Mouse (Mus musculus): ENCODE data around the gene Nfxl1. TPM values are rescaled to one million over a fixed set of nuclear protein-coding genes. Genes with fewer than 3 reads are reported as not detected.

Nfxl1 gene
- polyA plus RNA-seq, 1 experiment from 2014 or later: 15.6 TPM

GRCm38 (mm10) chr5:72558716-72559526 is 563 bp downstream of the Nfxl1 start:
- H3K9me3 ChIP-seq: no peaks in the 10 kb centered on the region
- H3K4me2 ChIP-seq: peak overlapping the region; percentile 89
- peaks cover 13% of the 10 kb centered on the region for H3K4me1 ChIP-seq (replicated peaks)
- peak overlapping the region; percentile 89 for H3K9ac ChIP-seq
- ATAC-seq (ENCODE audit: low FRiP score): peak; percentile 85
- peak overlapping the region; percentile 80 for H3K27ac ChIP-seq
- peaks cover 9% of the 10 kb centered on the region for H3K36me3 ChIP-seq
- peak overlapping the region; percentile 88 for H3K4me3 ChIP-seq
- under 1% methylated on average over 57 of the region's 57 CpGs for WGBS
- no peaks in the 10 kb centered on the region for H3K27me3 ChIP-seq

DNA sequence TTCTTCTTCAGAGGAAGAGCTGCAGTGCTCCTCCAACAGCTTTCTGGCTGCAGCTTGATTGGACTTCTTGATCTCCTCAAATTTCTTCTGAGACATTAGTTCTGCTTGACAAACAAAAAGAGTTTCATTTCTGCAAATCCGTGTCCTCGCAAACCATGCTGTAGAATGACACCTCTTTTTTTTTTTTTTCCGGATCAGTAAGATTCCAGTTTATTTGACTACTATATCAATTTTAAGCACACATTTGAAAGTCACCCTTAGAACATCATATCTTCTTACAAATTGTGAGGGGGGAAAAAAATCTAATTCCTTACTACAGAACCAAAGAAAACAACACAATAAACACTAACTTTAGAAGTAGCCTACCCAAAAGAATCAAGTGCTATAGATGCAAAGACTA is 3.2 kb downstream of the Nfxl1 start:
- Histone ChIP-seq H3K4me3 (no peak overlapping the region), H3K9me3 (no peaks in the 10 kb centered on the region), H3K27ac (no peak overlapping the region), H3K4me2 (no peak overlapping the region), H3K4me1 (replicated peaks) (peaks cover 13% of the 10 kb centered on the region), H3K36me3 (peaks cover 18% of the 10 kb centered on the region), H3K9ac (no peak overlapping the region), H3K27me3 (no peaks in the 10 kb centered on the region)
- ATAC-seq (ENCODE audit: low FRiP score): no peak
- WGBS: 84% methylated on average over 3 of the region's 3 CpGs

- Histone ChIP-seq H3K27ac (no peak overlapping the region), H3K27me3 (no peaks in the 10 kb centered on the region), H3K9me3 (no peaks in the 10 kb centered on the region), H3K9ac (no peak overlapping the region), H3K4me2 (no peak overlapping the region), H3K4me1 (replicated peaks) (no peaks in the 10 kb centered on the region), H3K4me3 (no peak overlapping the region), H3K36me3 (peaks cover 18% of the 10 kb centered on the region)
- no peak for ATAC-seq (ENCODE audit: low FRiP score)
- 97% methylated on average over 3 of the region's 3 CpGs for WGBS
Measured at GRCm38 (mm10) chr5:72551209-72551608, 8.3 kb downstream of the Nfxl1 start.

DNA sequence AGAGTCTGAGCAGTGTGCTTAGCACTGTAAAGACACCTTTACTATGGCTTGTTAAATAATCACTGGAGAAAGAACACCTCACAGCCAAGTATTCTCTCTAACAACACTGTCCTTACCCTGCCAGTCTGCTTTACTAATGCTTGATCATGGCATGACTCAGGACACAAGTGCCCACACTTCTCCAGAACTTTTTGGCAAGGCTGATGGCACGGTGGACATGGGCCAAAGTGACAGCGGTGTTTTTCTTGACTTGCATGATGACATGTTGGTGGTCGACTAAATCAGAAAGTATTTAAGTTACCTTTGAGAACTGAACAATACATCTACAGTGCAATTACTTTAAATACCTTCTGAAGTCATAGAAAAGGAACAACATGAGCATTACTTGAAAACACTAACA is 30.6 kb downstream of the Nfxl1 start:
- H3K9me3 ChIP-seq: no peaks in the 10 kb centered on the region
- H3K4me3 ChIP-seq: no peak overlapping the region
- no peak overlapping the region for H3K27ac ChIP-seq
- ATAC-seq (ENCODE audit: low FRiP score): no peak
- WGBS: 98% methylated on average over 3 of the region's 3 CpGs
- H3K4me1 ChIP-seq (replicated peaks): no peaks in the 10 kb centered on the region
- no peak overlapping the region for H3K4me2 ChIP-seq
- no peak overlapping the region for H3K9ac ChIP-seq
- peaks cover 42% of the 10 kb centered on the region for H3K36me3 ChIP-seq
- no peaks in the 10 kb centered on the region for H3K27me3 ChIP-seq

DNA sequence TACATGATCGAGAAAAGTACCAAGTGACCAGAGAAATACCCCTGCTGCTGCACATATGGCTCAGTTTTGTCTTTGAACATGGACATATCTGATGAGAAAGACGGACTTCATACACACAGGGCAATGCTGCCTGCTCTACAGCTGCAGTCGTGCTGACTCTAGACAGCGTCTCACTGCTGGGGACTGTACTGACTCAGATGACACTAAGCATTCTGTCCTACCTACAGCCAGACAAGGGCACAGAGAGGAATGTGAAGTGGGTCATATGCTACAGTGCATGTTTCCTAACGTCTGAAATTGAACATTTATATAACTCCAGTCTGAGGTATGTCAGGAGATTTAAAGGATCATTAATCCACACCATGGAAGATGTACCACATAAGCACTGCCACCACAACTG is 45.7 kb downstream of the Nfxl1 start:
- 87% methylated on average over 5 of the region's 5 CpGs for WGBS
- H3K4me1 ChIP-seq (replicated peaks): no peaks in the 10 kb centered on the region
- no peak overlapping the region for H3K9ac ChIP-seq
- H3K27me3 ChIP-seq: no peaks in the 10 kb centered on the region
- H3K36me3 ChIP-seq: peaks cover 38% of the 10 kb centered on the region
- no peak for ATAC-seq (ENCODE audit: low FRiP score)
- H3K4me2 ChIP-seq: no peak overlapping the region
- H3K9me3 ChIP-seq: no peaks in the 10 kb centered on the region
- no peak overlapping the region for H3K27ac ChIP-seq
- no peak overlapping the region for H3K4me3 ChIP-seq

DNA sequence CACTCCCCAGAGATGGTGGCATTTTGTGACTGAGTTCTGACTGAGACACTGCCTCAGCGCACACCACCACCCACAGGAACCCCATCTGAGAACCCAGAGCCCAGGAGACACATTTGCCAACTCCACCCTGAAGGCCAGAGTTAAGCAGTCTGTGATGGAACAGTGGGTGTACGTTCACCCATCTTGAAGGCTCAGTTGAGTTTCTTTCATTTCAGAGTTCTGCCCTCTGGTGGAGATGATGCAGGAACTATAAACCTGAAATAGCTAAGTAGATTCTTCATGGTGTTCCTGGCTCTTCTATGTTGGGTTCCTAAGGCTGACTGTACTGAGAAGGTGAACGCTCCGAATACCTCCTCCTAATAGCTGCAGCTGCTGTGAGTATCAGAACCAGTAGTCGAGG is 53.7 kb downstream of the Nfxl1 start:
- 0 out of 2 replicates have a peak, but pooled peaks have one; percentile 26 for ATAC-seq (ENCODE audit: low FRiP score)

GRCm38 (mm10) chr5:72503531-72504523 is 55.7 kb downstream of the Nfxl1 start, which contains the start of gene Corin:
Gene Corin, minus strand, starts transcription at chr5:72504473.
- Histone ChIP-seq H3K4me1 (replicated peaks) (peaks cover 14% of the 10 kb centered on the region), H3K9ac (peak within 1 kb of the TSS; percentile 60), H3K27ac (no peak within 1 kb of the TSS), H3K27me3 (peaks cover 45% of the 10 kb centered on the region), H3K4me2 (peak within 1 kb of the TSS; percentile 66), H3K9me3 (no peaks in the 10 kb centered on the region), H3K36me3 (no peaks in the 10 kb centered on the region), H3K4me3 (peak within 1 kb of the TSS; percentile 42)
- 1% methylated on average over 64 of the region's 64 CpGs for WGBS
- 0 out of 2 replicates have a peak, but pooled peaks have one; percentile 40 for ATAC-seq (ENCODE audit: low FRiP score)

More for the DNA sequence above, 53.7 kb downstream of the Nfxl1 start:
- Histone ChIP-seq H3K9ac (no peak overlapping the region), H3K4me3 (no peak overlapping the region), H3K27me3 (peaks cover 45% of the 10 kb centered on the region), H3K27ac (no peak overlapping the region), H3K36me3 (no peaks in the 10 kb centered on the region), H3K9me3 (no peaks in the 10 kb centered on the region), H3K4me1 (replicated peaks) (peaks cover 14% of the 10 kb centered on the region), H3K4me2 (no peak overlapping the region)
- WGBS: 76% methylated on average over 5 of the region's 5 CpGs

DNA sequence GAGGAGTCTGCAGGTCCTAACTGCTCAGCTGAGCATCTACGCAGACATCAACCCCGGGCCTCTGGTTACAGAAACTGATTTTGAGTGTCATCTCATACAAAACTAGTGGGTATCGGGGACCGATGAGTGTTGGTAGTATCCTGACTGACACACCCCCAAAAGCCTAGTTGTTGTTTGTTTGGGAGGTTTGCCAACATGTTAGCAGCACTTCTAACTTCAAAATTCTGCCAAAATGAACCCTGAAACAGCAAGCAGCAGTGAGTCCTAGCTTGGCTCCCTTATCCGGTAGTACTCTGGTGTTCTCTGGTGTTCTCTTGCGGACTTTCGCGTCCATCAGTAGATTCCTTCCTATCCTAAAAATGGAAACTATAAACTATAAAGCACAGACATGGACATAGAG is 56.7 kb downstream of the Nfxl1 start:
- H3K4me2 ChIP-seq: no peak overlapping the region
- WGBS: 69% methylated on average over 8 of the region's 8 CpGs
- peak overlapping the region; percentile 42; the same call in 1 of the 2 replicates for H3K4me3 ChIP-seq
- H3K36me3 ChIP-seq: no peaks in the 10 kb centered on the region
- H3K27ac ChIP-seq: no peak overlapping the region
- ATAC-seq (ENCODE audit: low FRiP score): no peak
- H3K4me1 ChIP-seq (replicated peaks): peaks cover 14% of the 10 kb centered on the region
- H3K27me3 ChIP-seq: peaks cover 45% of the 10 kb centered on the region
- H3K9ac ChIP-seq: no peak overlapping the region
- no peaks in the 10 kb centered on the region for H3K9me3 ChIP-seq

DNA sequence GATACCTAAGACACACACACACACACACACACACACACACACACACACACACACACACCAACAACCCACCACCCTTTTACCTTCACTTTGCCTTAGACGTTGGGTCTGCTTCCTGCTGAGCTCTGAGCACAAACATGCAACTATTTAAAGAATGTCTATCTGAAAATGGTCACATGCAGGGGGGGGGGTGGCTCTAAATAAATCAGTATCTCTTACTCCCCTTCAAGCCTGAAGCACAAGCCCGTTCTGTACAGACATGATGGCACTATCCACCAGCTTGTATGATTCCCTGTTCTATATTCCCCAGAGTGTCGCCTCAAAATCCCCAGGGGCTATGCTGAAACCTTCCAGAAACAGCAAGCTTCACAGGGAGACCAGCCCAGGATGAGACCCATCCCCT is 57.7 kb downstream of the Nfxl1 start:
- H3K4me2 ChIP-seq: no peak overlapping the region
- no peak for ATAC-seq (ENCODE audit: low FRiP score)
- no peaks in the 10 kb centered on the region for H3K36me3 ChIP-seq
- H3K4me3 ChIP-seq: no peak overlapping the region
- peaks cover 45% of the 10 kb centered on the region for H3K27me3 ChIP-seq
- 49% methylated on average over 3 of the region's 3 CpGs for WGBS
- peaks cover 14% of the 10 kb centered on the region for H3K4me1 ChIP-seq (replicated peaks)
- no peak overlapping the region for H3K9ac ChIP-seq
- H3K27ac ChIP-seq: no peak overlapping the region
- H3K9me3 ChIP-seq: no peaks in the 10 kb centered on the region

- no peaks in the 10 kb centered on the region for H3K36me3 ChIP-seq
- ATAC-seq (ENCODE audit: low FRiP score): no peak
- H3K4me3 ChIP-seq: no peak overlapping the region
- H3K27ac ChIP-seq: no peak overlapping the region
- H3K9me3 ChIP-seq: no peaks in the 10 kb centered on the region
- H3K27me3 ChIP-seq: peaks cover 18% of the 10 kb centered on the region
- WGBS: 81% methylated on average over 10 of the region's 10 CpGs
- peaks cover 2% of the 10 kb centered on the region; the same call in 1 of the 2 replicates for H3K4me1 ChIP-seq (replicated peaks)
- H3K9ac ChIP-seq: no peak overlapping the region
- no peak overlapping the region for H3K4me2 ChIP-seq
Measured at GRCm38 (mm10) chr5:72498271-72498670, 61.2 kb downstream of the Nfxl1 start.

DNA sequence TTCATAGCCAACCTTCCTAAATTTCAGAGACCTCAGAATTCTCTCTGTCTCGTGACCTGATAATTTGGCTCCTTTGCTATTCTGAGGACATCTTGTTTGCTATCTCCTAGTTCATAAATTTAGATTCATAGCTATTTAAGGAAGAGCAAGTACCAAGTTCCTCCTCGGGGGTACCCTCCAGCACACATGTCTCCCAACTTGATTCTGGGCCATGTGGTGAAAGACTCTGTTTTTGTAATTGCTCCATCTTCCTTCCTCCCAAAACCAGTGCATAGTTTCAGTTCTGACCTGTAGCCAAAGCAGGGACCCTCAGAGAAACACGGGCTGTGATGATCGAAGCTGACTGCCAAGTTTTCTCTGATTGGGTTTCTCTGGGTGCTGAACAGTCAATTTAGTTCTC is 62.7 kb downstream of the Nfxl1 start:
- H3K27ac ChIP-seq: no peak overlapping the region
- WGBS: 87% methylated on average over 4 of the region's 4 CpGs
- no peak overlapping the region for H3K4me2 ChIP-seq
- no peak overlapping the region for H3K4me3 ChIP-seq
- no peak for ATAC-seq (ENCODE audit: low FRiP score)
- no peaks in the 10 kb centered on the region for H3K4me1 ChIP-seq (replicated peaks)
- H3K36me3 ChIP-seq: no peaks in the 10 kb centered on the region
- no peaks in the 10 kb centered on the region for H3K9me3 ChIP-seq
- peaks cover 3% of the 10 kb centered on the region for H3K27me3 ChIP-seq
- no peak overlapping the region for H3K9ac ChIP-seq

- Histone ChIP-seq H3K27me3 (no peaks in the 10 kb centered on the region), H3K36me3 (no peaks in the 10 kb centered on the region), H3K4me1 (replicated peaks) (no peaks in the 10 kb centered on the region), H3K4me2 (no peak overlapping the region), H3K4me3 (no peak overlapping the region), H3K9ac (no peak overlapping the region), H3K27ac (no peak overlapping the region), H3K9me3 (no peaks in the 10 kb centered on the region)
- 85% methylated on average over 7 of the region's 7 CpGs for WGBS
- no peak for ATAC-seq (ENCODE audit: low FRiP score)
Measured at GRCm38 (mm10) chr5:72493906-72494305, 65.6 kb downstream of the Nfxl1 start.
